Mouse (Mus musculus) gastrocnemius, postnatal 4 days (tissue): ENCODE results near the gene Trappc2l. TPM values are rescaled to one million over a fixed set of nuclear protein-coding genes. Genes with fewer than 3 reads are reported as not detected.
A peak's percentile ranks its signal among the peaks of the same experiment; 100 is the strongest.

Experiments used
- DNase-seq, 2 experiments: peaks; one replicate each; pipeline ENCODE4 v3.0.0; 2021 to 2022; ENCODE audit warnings: low spot score in 2 of 2, mixed read lengths in 2 of 2
- microRNA-seq: library from miRNA; unstranded; fragments of <30 nt; microRNA quantifications from one replicate; pipeline ENCODE4 v1.2.0, GENCODE M21; 2021
- total RNA-seq, 2 experiments: library from RNA; stranded (reverse); gene quantifications; 2 replicates each; pipeline ENCODE4 v1.2.3; 2021

Trappc2l gene
- total RNA-seq, 2 experiments from 2014 or later: 45.6 to 49.6 TPM

DNA sequence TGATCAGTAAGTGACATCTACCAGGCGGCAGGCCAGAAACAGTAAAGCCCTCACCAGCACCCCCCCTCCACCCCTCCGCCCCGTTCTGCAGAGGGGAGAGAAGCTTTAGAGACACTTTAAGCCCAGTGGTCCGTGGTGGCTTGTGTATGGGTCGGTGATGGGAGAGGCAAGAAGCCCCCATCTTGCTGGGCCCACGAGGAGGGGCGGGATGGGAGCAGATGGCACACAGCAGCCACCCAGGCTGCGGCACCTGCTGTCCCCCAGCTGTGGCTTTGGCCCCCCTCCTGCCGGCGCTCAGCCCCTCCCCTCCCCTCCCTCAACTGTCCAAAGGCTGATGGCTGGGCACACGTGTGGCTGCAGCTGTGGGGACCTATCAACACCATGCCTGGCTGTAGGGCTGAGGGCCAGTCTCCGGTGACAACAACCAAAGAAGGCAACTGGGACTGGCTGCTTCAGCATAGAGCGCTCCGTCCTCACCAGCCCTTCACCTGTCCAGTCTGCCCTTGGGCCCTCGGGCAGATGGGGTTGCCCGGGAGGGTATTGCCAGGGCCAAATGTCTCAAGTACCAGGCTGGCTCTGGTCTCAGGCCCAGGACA, 40.0 kb downstream of the Trappc2l start:
- DNase-seq: peak in 1 of 2 experiments; percentile 58

DNA sequence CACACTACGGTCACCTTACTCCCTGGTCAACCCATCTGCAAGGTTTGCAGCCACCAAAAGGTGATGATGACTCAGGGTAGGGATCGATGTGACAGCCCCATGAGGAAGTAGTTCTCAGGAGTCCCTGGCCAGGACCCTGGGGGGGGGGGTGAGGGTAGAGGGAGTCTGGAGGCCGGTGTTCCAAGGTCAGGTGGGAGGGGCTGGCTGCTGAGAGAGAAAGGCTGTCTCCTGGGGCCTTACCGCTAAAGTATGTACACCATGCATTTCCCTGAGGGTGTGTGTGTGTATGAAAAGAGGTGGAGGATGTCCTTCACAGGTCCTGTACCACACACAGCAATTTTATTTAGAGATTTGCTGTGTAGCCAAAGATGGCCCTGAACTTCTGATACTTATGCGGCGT, 41.2 kb downstream of the Trappc2l start:
- no peak for DNase-seq

DNA sequence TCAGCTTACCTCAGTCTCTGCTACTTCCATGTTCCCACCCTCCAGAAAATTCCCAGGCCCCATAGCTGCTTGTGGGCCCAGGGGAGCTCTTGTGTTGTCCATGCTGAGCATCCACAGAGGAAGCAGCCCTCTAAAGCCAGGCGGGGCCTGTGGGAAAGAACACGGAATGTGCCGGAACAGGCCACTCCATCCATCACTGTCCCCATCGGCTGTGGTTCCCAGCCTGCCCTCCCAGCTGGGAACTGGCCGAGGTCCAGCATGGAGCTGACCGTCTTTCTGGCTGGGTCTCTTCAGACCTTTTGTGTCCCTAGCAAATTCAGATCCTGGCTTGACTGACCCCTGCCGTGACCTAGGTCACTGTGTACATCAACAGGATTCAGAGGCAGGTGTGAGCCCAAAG, 43.3 kb downstream of the Trappc2l start:
- DNase-seq: peak in 1 of 2 experiments; percentile 42

DNA sequence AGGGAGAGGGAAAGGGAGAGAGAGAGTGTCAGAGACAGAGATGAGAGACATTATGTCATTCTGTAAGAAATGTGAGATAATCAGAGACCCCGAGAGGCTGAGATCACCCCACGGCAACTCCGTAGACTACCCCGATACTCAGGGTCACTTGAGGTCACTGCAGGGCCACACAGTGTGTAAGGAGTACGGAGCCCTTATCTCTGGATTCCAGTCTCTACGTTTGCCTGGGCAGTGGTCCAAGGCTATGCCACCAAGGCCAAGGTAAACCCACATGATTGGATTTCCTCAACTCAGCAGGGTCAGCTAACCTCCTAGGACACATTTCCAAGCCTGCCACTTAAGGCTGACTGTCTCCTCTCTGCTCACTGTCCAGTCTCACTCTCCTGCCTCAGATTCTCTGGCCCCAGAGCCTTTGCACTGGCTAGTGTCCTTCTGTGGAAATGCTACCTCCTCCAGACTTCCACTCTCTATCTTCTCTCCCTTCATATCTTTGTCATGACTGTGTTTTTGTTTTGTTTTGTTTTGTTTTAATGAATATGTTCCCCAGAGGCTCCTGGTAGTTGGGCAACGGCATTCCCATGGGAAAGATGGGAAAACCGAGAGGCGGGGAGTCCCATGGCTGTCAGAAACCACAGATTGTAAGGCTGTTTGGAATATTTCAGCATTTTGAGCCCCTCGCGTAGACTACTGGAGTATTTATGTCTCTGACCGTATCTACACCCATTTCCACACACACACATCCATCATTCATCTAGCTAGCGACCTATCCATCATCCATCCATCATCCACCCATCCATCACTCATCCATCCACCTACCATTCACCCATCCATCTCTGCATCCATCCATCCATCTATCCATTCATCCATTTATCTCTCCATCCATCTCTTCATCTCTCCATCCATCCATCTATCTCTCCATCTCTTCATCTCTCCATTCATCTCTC, 44.9 kb downstream of the Trappc2l start:
- DNase-seq: no peak

DNA sequence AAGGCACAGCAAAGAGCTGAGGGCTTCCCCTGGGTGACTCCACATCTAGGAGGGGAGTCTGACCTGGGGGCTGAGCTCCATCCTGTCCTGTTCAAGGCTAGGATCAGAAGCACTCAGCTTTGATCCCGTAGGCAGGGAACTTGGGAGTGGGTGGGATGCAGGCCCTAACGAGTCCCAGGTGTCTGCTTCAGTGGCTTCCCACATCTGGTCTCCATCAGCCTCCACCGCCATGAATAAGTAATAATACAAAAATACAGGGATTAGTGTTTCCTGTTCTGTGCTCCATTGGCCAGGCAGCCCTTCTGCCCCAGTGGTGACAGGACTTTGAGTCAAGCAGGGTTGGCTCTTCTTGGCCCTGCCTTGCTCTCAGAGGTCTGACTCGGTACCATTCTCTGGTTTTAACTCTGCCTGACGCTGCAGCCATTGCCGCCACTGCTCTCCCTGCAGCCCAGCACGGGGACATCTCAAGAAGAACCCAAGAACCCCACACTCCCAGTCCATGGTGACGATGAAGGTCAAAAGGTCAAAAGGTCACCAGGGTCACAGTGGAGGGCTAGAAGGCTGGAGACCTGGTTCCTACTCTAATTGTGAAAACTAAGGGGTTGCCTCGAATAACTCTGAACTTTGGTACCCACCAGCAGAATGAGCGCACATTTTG, 46.8 kb downstream of the Trappc2l start:
- DNase-seq: no peak

DNA sequence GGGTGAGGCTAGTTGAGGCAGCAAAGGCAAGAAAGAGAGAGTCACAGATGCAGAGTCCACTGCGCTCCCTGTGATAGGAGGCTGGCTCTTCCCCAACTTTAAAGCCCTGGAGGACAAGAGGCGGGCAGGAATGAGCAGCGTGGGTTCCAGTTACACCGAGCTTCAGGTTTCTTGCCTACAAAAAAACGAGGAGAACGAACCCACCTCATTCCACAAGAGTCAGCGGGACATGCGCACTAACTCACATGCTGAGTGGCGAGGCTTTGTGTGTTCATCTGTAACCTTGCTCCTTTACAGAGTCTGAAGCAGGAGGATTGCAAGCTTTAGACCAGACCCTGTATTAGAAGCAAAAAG, 47.3 kb downstream of the Trappc2l start:
- no peak for DNase-seq

DNA sequence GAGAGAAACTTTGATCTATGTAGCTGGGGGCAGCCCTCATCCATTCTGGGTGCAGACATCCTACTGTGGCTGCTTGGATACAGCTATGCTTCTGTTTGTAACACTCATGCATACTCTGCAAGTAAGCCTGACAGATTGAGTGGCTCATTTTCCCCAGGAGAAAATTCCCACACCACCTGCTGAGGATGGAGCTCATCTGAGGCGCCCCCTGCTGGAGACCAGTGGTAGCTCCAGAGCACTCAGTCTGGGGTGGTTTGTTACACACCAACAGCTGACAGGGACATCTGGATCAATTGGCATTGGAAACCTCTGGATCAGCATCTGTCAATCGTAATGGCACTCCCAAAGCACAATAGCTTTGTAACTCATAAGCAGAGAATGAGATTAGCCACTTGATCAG, 48.6 kb downstream of the Trappc2l start:
- DNase-seq: no peak

DNA sequence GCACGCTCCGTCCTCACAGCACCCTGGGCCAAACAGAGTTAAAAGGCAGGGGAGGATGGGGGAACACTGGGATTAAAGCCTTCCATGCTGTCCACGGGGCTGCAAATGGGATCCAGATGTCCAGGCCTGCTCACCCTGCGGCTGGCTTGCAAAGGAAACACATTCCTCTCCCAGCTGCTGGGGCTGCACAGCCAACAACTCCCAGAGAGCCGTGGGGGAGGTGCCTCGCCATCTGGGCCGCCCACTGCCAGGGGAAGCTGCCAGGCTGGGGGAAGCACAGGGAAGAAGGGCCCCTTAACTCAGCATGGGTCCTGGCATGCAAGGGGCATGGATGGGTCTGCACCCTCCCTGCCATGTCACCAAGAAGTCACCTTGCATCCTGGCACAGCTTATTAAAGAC, 49.7 kb downstream of the Trappc2l start:
- DNase-seq: peak; percentile 77 to 87

DNA sequence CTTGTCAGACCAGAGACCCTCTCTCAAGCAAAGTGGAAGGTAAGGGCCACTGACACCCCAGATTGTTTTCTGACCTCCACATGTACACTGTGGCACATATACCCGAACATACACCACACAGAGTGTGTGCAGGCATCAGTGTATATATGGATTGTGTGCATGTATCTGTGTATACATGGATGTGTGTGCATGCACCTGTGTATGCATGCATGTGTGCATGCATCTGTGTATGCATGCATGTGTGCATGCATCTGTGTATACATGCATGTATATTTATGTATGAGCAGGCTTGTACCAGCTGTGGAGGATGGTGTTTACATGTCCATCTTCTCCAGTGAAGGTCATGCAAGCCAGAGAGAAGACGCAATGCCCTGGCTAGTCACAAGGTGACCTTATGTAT, 50.5 kb downstream of the Trappc2l start:
- DNase-seq: no peak

DNA sequence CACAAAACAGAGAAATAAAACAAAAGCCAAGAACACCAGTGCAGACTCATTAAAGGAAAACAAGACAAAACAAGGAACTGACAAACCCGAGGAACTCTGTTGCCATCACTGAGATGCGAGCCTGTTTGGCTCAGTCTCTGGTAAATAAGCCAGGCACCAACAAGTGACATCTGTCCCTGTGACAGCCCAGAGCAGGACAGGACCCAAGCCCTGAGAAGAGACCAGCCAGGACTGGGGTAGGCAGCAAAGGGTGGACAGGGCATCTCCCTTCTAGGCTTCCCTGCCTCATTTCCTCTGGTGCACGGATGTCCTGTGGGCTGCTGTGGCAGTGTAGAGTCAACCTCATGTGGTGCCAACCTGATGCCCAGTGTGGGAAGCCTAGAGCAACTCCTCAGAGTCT, 51.7 kb downstream of the Trappc2l start:
- DNase-seq: no peak

DNA sequence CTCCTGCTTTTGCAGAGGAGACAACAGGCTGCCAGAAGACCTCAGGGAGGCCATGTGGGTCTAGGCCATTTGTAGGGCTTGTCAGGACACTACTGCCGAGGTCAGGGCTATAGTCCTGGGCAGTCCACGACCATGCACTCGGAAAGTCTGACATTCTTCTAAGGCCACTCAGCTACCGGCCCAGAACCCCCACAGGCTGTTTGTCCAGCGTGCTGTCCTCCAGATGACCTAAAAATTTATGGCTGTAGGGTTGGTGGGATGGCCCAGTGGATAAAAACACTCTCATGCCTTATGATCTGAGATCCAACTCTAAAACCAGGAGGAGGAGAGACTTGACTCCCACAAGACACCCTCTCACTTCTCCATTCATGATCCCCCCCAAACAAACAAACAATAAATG, 52.2 kb downstream of the Trappc2l start:
- no peak for DNase-seq

DNA sequence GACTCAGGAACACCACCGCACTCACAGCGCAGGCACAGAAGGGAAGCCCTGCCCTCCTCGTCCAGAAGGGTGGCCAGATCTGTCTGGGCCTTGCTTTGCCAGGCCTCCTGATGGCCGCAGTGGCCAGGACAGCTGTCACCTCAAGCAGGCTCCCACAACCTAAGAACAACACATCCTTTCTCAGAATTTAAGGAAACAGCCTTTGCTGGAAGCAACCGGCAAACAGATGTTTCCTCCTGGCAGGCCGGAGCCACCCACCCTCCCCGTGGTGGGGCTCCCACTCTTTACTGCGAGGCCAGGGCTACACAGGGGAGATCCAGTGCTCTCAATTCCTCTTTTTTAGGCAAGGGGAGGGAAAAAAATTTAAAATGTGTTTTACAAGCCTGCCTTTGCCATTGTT, 53.8 kb downstream of the Trappc2l start:
- peak in 1 of 2 experiments; percentile 71 for DNase-seq

DNA sequence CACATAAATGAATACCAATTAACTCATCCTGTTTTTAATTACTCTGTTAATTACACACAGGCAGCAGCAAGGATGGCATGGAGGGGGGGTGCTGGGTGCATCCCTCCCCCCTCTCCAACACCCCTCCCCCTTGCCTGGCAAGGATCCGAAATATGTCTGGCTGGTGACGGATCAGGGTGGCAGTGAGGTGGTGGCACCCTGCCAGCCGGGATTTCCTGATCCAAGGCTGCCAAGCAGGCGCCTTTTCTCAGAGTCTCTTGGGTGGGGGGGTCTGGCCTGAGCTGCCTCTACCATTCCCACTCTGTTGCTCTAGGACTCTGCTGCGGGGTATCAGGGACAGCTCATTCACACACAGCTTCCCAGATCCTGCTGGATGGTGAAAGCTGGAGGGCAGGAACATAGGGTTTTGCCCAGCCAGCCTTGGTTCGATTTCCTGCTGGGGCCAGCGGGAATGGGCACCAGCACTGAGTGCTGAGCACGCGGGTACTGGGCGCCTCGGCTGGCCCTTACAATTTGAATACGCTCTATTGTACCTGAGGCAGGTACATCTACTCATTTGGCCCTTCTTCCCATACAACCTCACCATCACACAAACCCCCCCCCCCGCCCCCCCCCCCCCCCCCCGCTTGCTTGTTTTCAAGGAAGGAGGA, 54.4 kb downstream of the Trappc2l start:
- peak in 1 of 2 experiments; percentile 71 for DNase-seq

Small RNA genes within 50 kb of the gene (microRNA-seq; reads per million reads assigned to microRNA genes)
- not detected for gene Mir6396

Other genes starting within 250 kb of the Trappc2l start
- gene Zc3h18, start 235.0 kb upstream of the Trappc2l start, total RNA-seq: 10 to 100 TPM; 37.2 to 42.8 TPM
- not detected for gene Il17c, start 189.6 kb upstream of the Trappc2l start, total RNA-seq
- gene Cyba, start 178.7 kb upstream of the Trappc2l start, total RNA-seq: 10 to 100 TPM; 51.7 to 64.2 TPM
- gene Mvd, start 168.2 kb upstream of the Trappc2l start, total RNA-seq: 10 to 100 TPM; 14.7 to 18.4 TPM
- 1 to 10 TPM; 4.9 to 7.7 TPM for gene Snai3, start 150.9 kb upstream of the Trappc2l start, total RNA-seq
- 10 to 100 TPM; 36.9 to 40.1 TPM for gene Rnf166, start 135.6 kb upstream of the Trappc2l start, total RNA-seq
- gene Ctu2, start 135.5 kb upstream of the Trappc2l start, total RNA-seq: 10 to 100 TPM; 18.3 to 18.9 TPM
- 10 to 100 TPM; 51.5 to 54.6 TPM for gene Piezo1, start 60.3 kb upstream of the Trappc2l start, total RNA-seq
- gene Cdt1, start 43.6 kb upstream of the Trappc2l start, total RNA-seq: 10 to 100 TPM; 14.7 to 17.1 TPM
- gene Aprt, start 34.7 kb upstream of the Trappc2l start, total RNA-seq: 10 to 100 TPM; 37.0 to 40.0 TPM
- gene Galns, start 177 bp upstream of the Trappc2l start, total RNA-seq: 10 to 100 TPM in 1 of 2 experiments, 1 to 10 TPM in 1; 9.7 to 10.3 TPM
- gene Pabpn1l, start 11.1 kb downstream of the Trappc2l start, total RNA-seq: not detected
- gene Cbfa2t3, start 87.5 kb downstream of the Trappc2l start, total RNA-seq: 10 to 100 TPM; 18.9 TPM
- gene Acsf3, start 163.8 kb downstream of the Trappc2l start, total RNA-seq: 10 to 100 TPM; 15.4 to 18.8 TPM
- gene Cdh15, start 236.3 kb downstream of the Trappc2l start, total RNA-seq: 10 to 100 TPM; 54.8 to 65.3 TPM